Mouse (Mus musculus) MEL (cell line): ENCODE measurements around the gene Haus3.

Source experiments
- BHLHE40 ChIP-seq: IDR thresholded peaks from 2 replicates; pipeline ENCODE4 v1.6.1; 2012; ENCODE audit warnings: low read depth, mild to moderate bottlenecking, inconsistent platforms, low read length, improper control_type of control experiment, borderline replicate concordance
- CTCF ChIP-seq, 3 experiments: IDR thresholded peaks in 2 of 3; conservative IDR thresholded peaks in 1 of 3; 2 replicates each; pipeline ENCODE4 v1.5.1; 2011 to 2012; ENCODE audit warnings: low read length in 3 of 3, low read depth in 2 of 3, mild to moderate bottlenecking in 2 of 3, improper control_type of control experiment in 1 of 3, inconsistent platforms in 1 of 3, mixed read lengths in 1 of 3, moderate library complexity in 1 of 3; ENCODE audit not compliant: control insufficient read depth in 1 of 3, insufficient read depth in 1 of 3, poor library complexity in 1 of 3, severe bottlenecking in 1 of 3
- MAX ChIP-seq: IDR thresholded peaks from 2 replicates; pipeline ENCODE4 v1.6.1; 2011; ENCODE audit warnings: low read length, improper control_type of control experiment

DNA sequence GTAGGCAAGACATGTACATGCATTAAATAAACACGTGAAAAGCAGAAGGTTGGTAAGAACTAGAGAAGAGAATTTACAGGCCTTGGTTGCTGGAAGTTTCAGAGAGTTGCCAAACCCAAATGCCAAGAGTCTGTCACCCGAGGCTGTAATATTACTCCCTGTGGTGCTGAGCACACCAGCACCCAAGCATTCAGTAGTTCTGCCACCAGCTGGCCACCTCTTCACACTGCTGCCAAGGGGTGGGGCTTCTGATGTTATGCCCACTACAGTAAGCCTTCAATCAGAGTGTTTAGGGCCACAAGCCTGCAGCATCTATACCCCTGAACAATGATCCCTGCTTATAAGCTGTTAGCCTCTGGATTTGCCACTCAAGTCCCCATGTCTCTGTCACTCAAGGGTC lies 32.1 kb upstream of the Haus3 start:
- TF ChIP-seq CTCF (IDR thresholded peaks at IDR 0.05 in 2 of 3, conservative IDR thresholded peaks at IDR 0.05 in 1 of 3; ENCODE audit: control insufficient read depth in 1 of 3, insufficient read depth in 1 of 3, low read depth in 2 of 3, low read length in 3 of 3, poor library complexity in 1 of 3, severe bottlenecking in 1 of 3) (no peak), BHLHE40 (no peak), MAX (no peak)
